Mouse (Mus musculus) natural killer cell, adult 2 months (primary cell): ENCODE measurements at regions not wholly inside any gene's neighbourhood (a gene's known extent, or its start where the extent isn't known, plus 50 kb on each side); places are given as distances from the start of the nearest gene placed in this dataset.

Source experiments
- DNase-seq, 2 experiments: peaks; one replicate each; pipeline ENCODE4 v3.0.0; 2022; ENCODE audit warnings: low spot score in 2 of 2

DNA sequence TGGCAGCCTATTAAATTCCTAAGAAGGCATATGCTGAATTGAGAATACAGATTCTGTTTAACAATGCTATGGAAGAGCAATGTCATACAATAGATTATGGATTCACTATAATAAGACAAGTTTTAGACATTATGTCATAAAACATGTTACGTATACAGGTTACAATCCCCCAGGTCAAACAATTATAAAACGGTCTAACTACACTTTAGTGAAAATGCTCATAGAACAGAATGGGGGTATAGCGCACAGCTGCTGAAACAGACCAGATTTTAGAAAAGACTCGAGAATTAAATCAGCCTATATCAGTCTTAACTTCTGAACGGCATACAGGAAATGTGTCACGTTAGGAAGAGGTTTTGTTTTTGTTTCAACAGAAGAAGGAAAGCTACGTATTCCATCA, 660.5 kb upstream of the Sel1l start:
- DNase-seq, result no peak

DNA sequence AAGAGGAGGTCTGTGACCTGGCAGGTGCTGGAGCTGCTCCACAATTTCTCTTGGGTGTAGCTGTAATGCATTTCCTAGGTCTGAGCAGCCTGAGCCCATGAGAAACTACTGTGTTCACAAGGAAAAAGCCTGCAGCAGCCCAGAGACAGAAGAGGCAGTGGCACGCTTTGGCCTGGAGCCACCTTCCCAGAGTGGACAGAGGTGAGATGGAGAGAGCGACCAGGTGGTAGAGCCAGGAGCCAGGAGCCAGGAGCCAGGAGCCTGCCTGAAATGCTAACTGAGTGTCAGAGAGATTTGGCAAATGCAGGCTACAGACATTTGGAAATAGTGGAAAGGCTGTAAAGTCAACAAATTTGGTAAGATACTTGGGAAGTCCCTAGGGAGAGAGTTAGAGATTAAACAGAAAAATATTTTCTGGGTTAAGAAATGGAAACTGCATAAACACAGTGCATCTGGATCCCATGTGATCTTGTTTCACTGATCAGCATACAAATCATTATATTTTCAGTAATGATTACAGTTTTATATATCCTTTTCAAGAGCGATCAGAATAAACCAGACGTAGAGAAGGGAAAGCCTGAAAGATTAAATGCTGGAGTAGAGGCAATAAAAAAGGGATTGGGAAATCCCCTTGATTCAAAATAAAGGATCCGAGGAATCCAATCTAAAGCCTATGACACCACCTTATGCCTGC, 660.0 kb upstream of the Sel1l start:
- no peak for DNase-seq

DNA sequence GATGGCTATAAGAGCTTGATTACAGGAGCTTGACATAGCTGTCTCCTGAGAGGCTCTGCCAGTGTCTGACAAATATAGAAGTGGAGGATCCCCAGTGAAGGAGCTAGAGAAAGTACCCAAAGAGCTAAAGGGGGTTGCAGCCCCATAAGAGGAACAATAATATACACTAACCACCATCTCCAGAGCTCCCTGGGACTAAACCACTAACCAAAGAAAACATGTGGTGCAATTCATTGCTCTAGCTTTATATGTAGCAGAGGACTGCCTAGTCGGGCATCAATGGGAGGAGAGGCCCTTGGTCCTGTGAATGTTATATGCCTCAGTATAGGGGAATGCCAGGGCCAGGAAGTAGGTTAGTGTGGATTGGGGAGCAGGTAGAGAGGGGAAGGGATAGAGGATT, 635.0 kb upstream of the Sel1l start:
- DNase-seq, result no peak

DNA sequence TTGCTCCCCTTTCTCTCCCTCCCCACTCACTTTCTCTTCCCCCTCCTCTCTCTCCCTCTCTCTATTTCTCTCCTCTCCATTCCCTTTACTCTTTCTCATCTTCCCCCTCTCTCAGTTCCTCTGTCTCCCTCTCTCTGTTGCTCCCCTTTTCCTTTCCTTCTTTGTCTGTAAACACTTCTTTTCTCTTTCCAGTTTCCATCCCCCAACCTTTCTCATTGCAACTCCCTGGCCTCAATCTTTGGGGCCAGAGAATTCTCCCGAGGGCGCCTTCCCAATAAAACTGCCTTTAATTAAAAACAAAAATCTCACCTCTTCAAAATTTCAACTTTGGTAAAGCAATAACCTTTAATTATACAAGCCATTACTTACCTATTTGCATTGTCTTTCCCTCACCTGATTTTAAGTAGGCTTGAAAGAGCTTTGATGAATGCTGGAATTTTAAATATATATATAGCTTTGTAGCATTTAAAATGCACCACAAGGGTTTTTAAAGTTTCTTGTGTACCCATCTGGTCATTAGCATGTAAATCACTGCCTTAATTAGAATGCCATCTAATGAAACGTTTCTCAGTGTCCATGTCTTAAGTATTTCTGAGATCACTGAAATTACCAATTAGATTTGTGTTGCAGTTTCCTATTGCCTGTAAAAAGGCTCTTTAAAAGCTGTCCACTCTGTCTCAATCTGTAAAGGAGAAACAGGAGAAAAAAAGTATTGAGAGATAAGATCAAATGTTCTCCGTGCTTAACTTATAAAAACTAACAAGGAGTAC, 625.5 kb upstream of the Sel1l start:
- no peak for DNase-seq

DNA sequence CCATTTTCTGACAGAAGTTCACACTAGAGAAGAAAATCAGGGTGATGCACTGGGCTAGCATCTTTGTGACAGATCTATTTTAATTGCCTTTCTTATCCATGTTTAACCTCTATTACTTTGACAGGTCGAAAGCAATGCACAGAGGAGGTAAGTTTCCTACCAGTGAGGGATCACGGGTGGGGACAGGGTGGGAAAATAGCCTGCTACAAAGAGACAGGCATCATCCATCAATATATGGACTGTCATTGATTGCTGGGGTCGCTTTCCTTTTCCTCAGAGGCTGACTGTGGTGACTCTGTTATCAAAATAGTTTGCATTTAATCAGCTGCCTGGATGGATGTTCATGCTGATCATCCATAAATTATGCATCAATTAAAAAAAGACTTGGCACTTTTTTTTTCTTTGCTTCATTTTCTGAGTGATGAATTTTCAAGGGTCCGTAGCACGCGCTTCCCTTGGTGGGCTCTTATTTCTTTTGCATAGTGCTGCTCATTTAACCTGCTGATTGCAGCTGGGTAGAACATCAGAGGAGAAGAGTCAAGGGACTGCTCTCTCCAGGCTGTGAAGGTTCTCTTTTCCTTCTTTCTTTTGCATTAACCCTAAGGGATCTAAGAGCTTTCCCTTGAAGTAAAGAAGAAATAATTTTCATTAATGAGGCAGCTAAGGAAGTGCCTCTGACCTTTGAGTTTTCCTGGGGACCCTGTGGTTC, 602.3 kb upstream of the Sel1l start:
- no peak for DNase-seq

DNA sequence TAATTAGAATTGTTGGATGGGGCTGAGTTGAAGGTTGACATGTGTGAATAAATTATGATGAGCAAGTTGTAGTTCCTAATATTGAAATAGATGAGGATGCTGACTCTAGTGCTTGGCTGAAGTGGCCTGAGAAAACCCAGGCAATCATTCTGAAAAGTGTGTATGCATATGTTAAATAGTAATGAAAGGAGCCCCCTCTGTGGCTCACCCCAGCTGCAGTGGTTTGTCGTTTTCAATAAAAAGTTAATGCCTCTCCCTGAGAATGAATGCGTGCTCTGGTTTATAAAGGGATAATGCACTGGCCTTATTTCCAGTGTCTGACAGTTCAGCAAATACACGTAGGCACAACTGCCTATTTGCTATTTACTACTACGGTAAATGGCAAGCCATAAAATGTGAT, 569.5 kb upstream of the Sel1l start:
- no peak for DNase-seq

DNA sequence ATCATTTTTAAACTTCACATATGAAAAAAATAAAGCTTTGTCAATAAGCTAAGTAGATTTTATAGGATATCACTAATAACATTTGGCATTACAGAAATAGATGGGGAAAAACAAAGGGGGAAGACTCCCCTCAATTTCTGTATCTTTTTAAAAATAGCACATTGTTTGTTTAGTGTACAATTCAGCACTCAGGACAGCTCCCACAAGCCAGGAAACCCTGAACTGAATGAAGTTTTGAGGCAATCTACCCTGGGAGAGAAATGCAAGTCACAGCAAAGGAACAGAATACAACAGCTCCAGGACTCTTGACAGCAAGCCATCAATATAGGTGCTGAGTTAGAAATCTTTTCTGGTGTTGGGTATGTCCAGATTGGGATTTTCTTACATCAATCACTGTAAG, 556.5 kb upstream of the Sel1l start:
- DNase-seq, result no peak

DNA sequence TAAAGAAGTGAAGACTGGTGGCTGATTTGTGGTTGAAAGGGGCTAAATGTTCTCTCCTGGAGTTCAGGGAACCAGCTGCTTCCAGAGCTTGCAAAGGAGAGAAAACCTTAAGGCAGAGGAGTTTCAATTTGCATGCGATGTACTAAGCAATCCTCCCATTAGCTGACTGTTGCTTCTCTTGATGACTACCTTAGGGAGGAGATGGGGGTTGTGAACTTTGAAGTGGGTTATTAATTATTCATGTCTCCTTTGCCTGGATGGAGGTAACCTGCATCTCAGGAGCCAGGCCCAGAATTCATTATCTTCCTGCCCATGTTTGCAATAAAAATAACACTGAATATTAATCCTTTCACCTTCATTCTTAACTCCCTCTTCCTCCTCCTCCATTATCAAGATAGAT, 552.0 kb upstream of the Sel1l start:
- DNase-seq, result no peak

DNA sequence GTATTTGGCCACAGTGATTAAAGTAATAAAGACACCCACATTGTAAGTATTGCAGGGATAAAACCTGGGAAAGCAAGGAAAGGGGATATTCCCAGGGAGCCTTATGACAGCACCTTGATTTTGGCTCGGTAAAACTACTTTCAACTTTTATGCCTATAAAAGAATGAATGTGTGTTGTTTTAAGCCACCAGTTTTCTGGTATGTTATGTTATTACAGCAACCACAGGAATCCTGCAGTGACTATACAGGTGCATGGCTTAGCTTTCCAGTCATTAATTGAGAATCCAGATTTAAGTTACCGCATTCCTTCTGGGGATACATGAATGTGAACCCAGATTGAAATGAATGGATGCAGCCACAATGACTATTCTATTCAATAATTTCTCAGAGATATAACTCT, 537.2 kb upstream of the Sel1l start:
- no peak for DNase-seq

DNA sequence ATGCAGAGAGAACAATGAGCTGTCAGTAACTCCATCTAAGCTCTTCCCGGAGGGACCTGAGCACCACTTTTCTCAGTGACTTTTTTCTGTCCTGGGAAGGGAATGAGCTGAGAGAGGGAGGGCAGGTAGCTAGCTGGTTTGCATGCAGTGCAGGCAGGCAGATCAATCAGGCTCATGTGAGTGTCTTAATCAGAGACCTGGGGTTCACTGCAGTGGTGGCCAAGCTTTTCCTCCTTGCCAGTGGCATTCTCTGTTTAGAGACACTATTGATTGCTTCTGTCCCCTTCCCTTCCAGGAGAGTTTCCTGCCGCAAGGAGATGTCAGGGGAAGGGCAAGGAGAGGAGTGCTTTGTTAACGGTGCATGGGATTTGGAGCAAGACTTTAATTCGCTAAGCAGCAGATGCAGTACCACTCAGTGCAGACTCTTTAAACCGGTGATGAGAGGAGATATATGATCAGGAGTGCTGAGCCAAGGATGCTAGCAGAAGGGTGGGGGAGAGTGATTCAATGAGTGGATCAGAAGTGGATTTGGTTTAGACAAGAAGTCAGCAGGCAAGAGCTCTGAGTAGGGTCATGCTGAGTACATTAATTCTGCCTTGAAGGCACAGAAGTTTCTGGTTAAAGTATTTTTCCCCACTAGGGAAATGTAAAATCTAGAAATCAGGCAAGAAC, 535.4 kb upstream of the Sel1l start:
- no peak for DNase-seq

DNA sequence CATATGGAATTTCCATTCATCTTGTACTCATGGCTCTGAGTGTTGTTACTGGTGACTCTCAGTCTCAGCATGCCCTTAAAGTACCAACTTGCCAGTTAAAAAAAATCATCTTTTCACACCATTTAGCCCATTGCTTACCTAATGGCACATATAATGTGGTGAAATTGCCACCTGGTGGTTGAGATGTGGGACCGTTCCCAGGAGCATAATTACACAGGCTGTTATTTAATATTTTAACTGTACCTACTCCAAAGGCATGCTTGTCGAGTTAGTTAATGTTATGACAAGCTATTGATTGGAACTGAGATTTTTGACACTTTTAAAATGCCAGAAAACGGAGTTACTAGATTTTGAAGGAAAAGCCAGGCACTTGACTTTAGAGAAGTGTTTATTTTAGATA, 530.2 kb upstream of the Sel1l start:
- no peak for DNase-seq

DNA sequence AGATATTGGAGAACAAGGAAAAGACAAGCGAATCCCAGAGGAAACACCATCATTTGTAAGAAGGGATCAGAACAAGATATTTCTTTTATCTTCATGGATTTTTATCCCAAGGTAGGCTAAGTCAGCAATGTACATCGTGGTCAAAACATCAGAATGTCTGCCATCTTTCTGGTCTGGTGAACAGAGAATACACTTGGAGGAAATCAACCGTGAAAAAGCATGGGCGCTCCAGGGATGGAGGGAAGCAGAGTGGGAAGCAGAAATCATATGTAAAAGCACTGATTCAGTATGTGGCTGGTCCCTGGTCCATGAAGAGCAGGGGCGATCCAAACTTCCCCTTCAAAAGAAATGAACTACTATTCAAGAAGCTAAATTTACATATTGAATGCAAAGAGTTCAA, 517.0 kb upstream of the Sel1l start:
- DNase-seq, result no peak

DNA sequence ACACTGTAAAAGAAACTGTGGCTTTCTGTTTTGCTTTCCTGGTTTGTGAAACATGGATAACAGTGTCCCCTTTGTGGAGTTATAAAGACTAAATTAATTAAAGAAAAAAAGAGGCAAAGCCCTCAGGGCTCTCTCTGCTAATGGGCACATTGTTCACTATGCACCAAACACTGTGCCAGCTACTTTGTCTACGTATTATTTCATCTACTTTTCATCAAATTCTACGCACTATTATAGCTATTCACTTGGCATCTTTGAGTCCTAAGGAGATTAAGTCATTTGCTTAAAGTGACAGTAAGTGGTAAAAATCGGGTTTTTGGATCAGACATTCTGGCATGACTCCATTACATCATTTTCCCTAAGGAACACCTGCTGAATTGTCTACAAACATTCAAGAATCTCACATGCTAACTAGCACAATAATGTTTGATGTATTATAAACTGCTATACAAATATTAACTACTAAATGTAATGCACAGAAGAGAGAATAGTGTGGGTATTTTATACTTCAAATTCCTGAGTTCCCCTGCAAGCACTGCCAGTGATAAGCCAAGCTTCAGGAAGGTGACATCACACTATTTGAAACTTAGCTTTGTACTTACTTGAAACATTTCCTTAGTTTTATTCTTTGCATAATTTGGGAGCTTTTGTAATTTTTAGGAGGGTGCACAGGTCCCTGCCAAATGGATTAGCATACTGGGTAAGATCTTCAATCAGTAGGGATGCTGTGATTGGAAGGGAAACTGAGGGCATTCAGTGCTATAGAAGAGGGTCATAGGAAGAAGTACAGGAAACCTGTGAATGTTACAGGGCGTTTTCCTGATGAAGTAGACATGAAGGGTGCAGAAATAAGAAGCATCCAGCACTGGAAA, 504.7 kb upstream of the Sel1l start:
- DNase-seq, result no peak

DNA sequence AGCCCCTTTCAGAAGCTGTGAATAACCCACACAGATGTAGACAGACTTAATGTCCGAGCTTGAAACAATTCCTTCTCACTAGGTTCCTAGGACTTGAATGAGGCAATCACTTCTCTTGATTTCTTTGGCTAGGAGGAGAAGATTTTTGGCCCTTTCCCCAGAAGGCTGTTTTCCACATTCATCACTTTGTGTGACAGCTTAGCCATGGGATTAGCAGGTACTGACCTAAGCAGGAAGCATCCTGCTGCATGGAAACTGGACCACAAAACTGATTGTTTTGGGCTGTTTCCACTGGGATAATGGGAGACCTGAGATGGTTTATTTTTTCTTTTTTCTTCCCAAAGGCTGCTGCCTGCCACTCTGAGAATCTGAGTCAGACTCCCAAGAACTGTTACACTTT, 469.3 kb upstream of the Sel1l start:
- no peak for DNase-seq

DNA sequence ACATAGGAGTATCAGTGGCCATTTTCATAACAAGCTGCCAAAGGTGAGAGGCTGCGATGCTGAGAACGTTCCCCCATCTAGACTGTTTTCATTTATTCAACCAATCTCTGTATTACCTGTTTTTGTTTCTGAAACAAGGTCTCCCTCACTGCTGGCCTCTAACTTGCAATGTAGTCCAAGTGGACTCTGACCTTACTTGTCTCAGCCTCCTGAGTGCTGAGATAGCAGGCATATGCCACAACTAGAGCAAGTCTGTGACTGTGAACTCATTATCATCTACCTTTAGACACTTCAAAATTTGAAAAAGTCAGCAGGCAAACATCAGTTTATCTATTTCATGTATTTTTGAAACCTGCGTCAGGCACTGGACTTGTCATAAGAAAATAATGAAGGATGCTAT, 468.7 kb upstream of the Sel1l start:
- DNase-seq, result no peak

DNA sequence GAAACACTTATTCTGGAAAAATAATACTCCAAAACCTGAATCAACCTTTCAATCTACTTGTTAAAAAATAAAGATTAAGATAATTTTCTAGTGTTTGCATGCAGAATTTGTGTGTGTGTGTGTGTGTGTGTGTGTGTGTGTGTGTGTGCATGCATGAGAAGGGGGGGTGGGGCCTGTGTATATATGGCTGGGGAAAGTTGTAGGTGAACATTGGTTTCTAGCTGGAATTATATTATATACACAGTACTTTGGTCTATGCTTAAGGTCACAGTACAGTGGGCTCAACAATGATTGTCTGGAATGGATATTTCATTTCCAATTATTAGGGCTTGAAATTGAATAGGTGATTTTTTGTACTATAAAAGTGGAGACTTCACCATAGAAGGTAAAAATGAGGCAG, 467.3 kb upstream of the Sel1l start:
- DNase-seq, result no peak

DNA sequence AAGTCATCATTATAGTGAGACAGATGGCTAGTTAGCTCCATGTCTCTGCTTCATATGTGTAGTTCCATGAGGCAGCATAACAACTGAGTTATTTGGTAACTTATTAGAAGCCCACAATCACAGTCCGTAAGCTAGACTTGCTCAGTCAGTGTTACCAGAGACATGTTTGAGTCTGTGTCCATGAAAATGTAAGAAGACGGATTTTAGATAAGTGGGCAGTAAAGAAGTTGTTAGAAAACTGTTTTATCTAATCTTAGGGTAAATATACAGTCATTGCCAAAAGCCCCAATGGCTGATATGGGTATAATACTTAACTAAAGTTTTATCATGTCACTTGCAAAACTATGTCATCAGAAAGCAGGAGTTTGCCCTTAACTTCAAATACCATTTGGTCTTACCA, 466.9 kb upstream of the Sel1l start:
- no peak for DNase-seq

DNA sequence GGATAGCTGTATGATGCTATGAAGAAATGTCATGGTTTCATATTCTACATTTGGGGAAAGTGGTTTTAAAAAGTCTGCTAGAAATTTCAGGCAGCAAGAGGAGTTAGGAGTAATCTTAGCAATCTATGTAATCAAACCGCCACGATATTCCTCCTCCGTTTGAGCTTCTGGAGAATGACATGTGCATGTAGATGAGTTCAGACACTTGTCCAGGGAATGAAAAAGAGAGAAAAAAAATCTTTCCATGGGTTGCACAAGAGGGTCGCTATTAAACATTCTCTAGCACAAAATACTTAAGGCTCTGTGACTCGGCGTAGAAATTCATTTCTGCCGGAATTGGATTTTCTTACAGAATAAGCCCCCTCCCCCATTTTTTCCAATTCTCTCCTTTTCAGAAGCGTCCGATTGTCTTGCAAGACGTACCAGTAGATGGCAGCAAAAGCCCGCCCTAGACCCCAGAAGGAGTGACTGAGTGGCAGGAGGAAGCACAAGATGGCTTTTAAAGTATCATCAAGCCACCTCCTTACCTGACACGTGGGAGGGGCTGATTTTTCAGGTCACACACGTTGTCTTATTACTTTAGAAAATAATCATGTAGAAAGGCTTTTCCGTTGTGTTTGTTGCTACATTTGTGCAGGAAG, 454.1 kb upstream of the Sel1l start:
- peak; percentile 37 to 54 for DNase-seq

DNA sequence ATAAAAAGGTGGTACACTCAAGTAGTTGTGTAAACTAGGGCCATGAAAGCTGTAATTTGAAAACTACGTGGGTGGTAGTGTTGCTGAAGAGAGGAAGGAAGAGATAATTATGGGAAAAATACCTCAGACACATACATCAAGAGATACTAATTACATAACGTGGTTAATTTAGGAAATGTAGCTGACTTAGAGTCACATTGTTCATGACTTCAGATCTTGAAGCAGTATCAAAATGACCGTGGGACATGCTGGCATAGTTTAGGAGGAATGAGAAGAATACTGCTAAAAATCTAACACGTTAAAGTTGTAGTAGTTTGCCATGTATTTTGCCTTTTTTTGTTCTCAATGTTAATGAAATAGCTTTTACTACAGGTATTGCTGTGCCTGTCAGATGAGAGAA, 445.9 kb upstream of the Sel1l start:
- no peak for DNase-seq

DNA sequence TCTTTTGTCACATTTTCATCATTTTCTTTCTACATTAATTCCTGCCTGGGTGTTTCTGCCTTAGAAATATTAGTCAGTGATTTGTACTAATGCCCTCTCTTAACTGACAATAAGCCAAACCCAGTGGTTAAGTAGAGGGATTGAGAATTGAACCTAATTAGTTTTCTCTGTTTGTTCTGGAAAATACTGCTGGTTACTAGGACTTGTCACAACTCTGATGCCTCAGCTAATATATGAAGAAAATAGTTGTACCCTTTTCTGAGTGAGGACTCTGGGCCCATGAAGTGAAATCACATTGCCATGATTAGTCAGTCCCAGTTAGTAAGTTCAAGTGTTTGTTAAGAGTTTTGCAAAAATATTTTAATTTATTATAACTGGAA, 444.4 kb upstream of the Sel1l start:
- no peak for DNase-seq
